Mouse (Mus musculus) adrenal gland, adult (tissue): Measurements from ENCODE around the gene Rbfox2.

ENCODE experiments used
- DNase-seq, 2 experiments: peaks; one replicate each; pipeline ENCODE4 v3.0.0; 2022 to 2023; ENCODE audit warnings: low spot score in 1 of 2; ENCODE audit not compliant: inconsistent age in 2 of 2

Gene Rbfox2

GRCm38 (mm10) chr15:77332272-77332991 lies 25.6 kb upstream of the Rbfox2 start:
- peak in 1 of 2 experiments; percentile 65 for DNase-seq

- no peak for DNase-seq
Measured at GRCm38 (mm10) chr15:77331444-77331843, 24.6 kb upstream of the Rbfox2 start.

GRCm38 (mm10) chr15:77329681-77330180 lies 22.9 kb upstream of the Rbfox2 start:
- DNase-seq: no peak

GRCm38 (mm10) chr15:77326361-77326760 lies 19.6 kb upstream of the Rbfox2 start:
- DNase-seq: no peak

- DNase-seq: no peak
Measured at GRCm38 (mm10) chr15:77324426-77324825, 17.6 kb upstream of the Rbfox2 start.

- peak in 1 of 2 experiments; percentile 72 for DNase-seq
Measured at GRCm38 (mm10) chr15:77323226-77323625, 16.4 kb upstream of the Rbfox2 start.

- no peak for DNase-seq
Measured at GRCm38 (mm10) chr15:77313701-77314100, 6.9 kb upstream of the Rbfox2 start.

- DNase-seq: no peak
Measured at GRCm38 (mm10) chr15:77312796-77313195, 6.0 kb upstream of the Rbfox2 start.

- DNase-seq: no peak
Measured at GRCm38 (mm10) chr15:77307767-77308495, 1.1 kb upstream of the Rbfox2 start.

- peak; percentile 36 to 78 for DNase-seq
Measured at GRCm38 (mm10) chr15:77305852-77306546, 805 bp downstream of the Rbfox2 start.

- DNase-seq: no peak
Measured at GRCm38 (mm10) chr15:77304960-77305359, 1.8 kb downstream of the Rbfox2 start.

GRCm38 (mm10) chr15:77301122-77301521 lies 5.7 kb downstream of the Rbfox2 start:
- no peak for DNase-seq

GRCm38 (mm10) chr15:77298564-77298963 lies 8.2 kb downstream of the Rbfox2 start:
- no peak for DNase-seq

GRCm38 (mm10) chr15:77296635-77297034 lies 10.2 kb downstream of the Rbfox2 start:
- DNase-seq: no peak

- DNase-seq: no peak
Measured at GRCm38 (mm10) chr15:77293493-77293892, 13.3 kb downstream of the Rbfox2 start.

GRCm38 (mm10) chr15:77292381-77292780 lies 14.4 kb downstream of the Rbfox2 start:
- peak; percentile 42 to 62 for DNase-seq

GRCm38 (mm10) chr15:77291471-77291870 lies 15.3 kb downstream of the Rbfox2 start:
- DNase-seq: no peak

GRCm38 (mm10) chr15:77290352-77290751 lies 16.5 kb downstream of the Rbfox2 start:
- no peak for DNase-seq

- DNase-seq: no peak
Measured at GRCm38 (mm10) chr15:77280130-77280529, 26.7 kb downstream of the Rbfox2 start.

- no peak for DNase-seq
Measured at GRCm38 (mm10) chr15:77278825-77279224, 28.0 kb downstream of the Rbfox2 start.
